ENCODE assay signal across 8 mouse cellular contexts in genomic region chr14:30550232-30551070, GRCm38 (mm10). TPM values are rescaled to one million over a fixed set of nuclear protein-coding genes. Genes with fewer than 3 reads are reported as not detected.
DNase-seq lines count a peak whose midpoint lies in the region; ATAC-seq and TF ChIP-seq lines count a peak whose summit lies in the region.

No protein-coding gene starts in this region.

- H3K4me2 ChIP-seq in lung, embryonic 16.5 days (ENCODE audit: low read depth, low read length) = peak overlapping the region; percentile 93
- peak overlapping the region; percentile 83 for H3K4me2 ChIP-seq in stomach, embryonic 14.5 days (replicated peaks; ENCODE audit: low read depth, low read length)

- no peak for TF ChIP-seq POLR2A in thymus, adult 2 months (IDR thresholded peaks at IDR 0.05; ENCODE audit: control insufficient read depth, extremely low read depth, insufficient read depth, low read length, poor library complexity)

- no peaks in the 10 kb centered on the region for H3K9me3 ChIP-seq in lung, embryonic 16.5 days (ENCODE audit: control insufficient read depth, low read length)
- no peaks in the 10 kb centered on the region for H3K9me3 ChIP-seq in erythroblast, embryonic 14.5 days (ENCODE audit: control insufficient read depth, low read length)
- H3K9me3 ChIP-seq in stomach, embryonic 14.5 days (ENCODE audit: control insufficient read depth, low read depth, low read length) = no peaks in the 10 kb centered on the region

- ATAC-seq in lung, embryonic 16.5 days (ENCODE audit: low read depth) = no peak
- no peak for ATAC-seq in stomach, embryonic 14.5 days (ENCODE audit: insufficient number of reproducible peaks, insufficient read depth, low FRiP score, low read depth)
- no peak for ATAC-seq in frontal cortex, adult (ENCODE audit: low TSS enrichment)

- H3K36me3 ChIP-seq in lung, embryonic 16.5 days (ENCODE audit: control insufficient read depth, insufficient read depth, low read length) = no peaks in the 10 kb centered on the region
- H3K36me3 ChIP-seq in erythroblast, embryonic 14.5 days (ENCODE audit: control insufficient read depth) = peaks cover 40% of the 10 kb centered on the region
- H3K36me3 ChIP-seq in stomach, embryonic 14.5 days (ENCODE audit: control insufficient read depth, insufficient read depth, low read length) = no peaks in the 10 kb centered on the region; the same call in 1 of the 2 replicates
- no peaks in the 10 kb centered on the region for H3K36me3 ChIP-seq in thymus, adult 2 months (ENCODE audit: control insufficient read depth, insufficient read depth, low read length)

- H3K27me3 ChIP-seq in lung, embryonic 16.5 days (ENCODE audit: control insufficient read depth, insufficient read depth, low read depth, low read length) = no peaks in the 10 kb centered on the region
- H3K27me3 ChIP-seq in erythroblast, embryonic 14.5 days (ENCODE audit: control insufficient read depth) = no peaks in the 10 kb centered on the region; the same call in 1 of the 2 replicates
- H3K27me3 ChIP-seq in stomach, embryonic 14.5 days (ENCODE audit: control insufficient read depth, insufficient read depth, low read length) = no peaks in the 10 kb centered on the region
- H3K27me3 ChIP-seq in thymus, adult 2 months (ENCODE audit: control insufficient read depth, insufficient read depth, low read length) = no peaks in the 10 kb centered on the region

- peak overlapping the region; percentile 90 for H3K9ac ChIP-seq in lung, embryonic 16.5 days (ENCODE audit: low read length)
- H3K9ac ChIP-seq in stomach, embryonic 14.5 days (replicated peaks; ENCODE audit: low read depth, low read length) = peak overlapping the region; percentile 87

- DNase-seq in lung, adult 18-20 months = no peak
- peak; percentile 66 for DNase-seq in liver
- no peak for DNase-seq in thymus, adult 2 months
- DNase-seq in thymus, adult 18-20 months = no peak

- 21% methylated on average over 8 of the region's 8 CpGs for WGBS in lung, embryonic 16.5 days
- 26% methylated on average over 8 of the region's 8 CpGs for WGBS in stomach, embryonic 14.5 days
- 50% methylated on average over 8 of the region's 8 CpGs for WGBS in thymus, adult 2 months

- H3K4me1 ChIP-seq in lung, embryonic 16.5 days (replicated peaks; ENCODE audit: control insufficient read depth, insufficient read depth, low read length) = peaks cover 27% of the 10 kb centered on the region
- peaks cover 69% of the 10 kb centered on the region for H3K4me1 ChIP-seq in erythroblast, embryonic 14.5 days (ENCODE audit: control insufficient read depth)
- peaks cover 22% of the 10 kb centered on the region for H3K4me1 ChIP-seq in stomach, embryonic 14.5 days (ENCODE audit: control insufficient read depth, insufficient read depth, low read length)
- H3K4me1 ChIP-seq in thymus, adult 2 months (replicated peaks; ENCODE audit: control insufficient read depth, insufficient read depth, low read length) = peaks cover 23% of the 10 kb centered on the region

- peak overlapping the region; percentile 86 for H3K4me3 ChIP-seq in lung, embryonic 16.5 days (ENCODE audit: low read length)
- H3K4me3 ChIP-seq in erythroblast, embryonic 14.5 days (replicated peaks) = peak overlapping the region; percentile 68
- H3K4me3 ChIP-seq in stomach, embryonic 14.5 days (ENCODE audit: low read depth, low read length) = peak overlapping the region; percentile 87
- no peak overlapping the region for H3K4me3 ChIP-seq in thymus, adult 2 months (ENCODE audit: control insufficient read depth, insufficient read depth, low read length)

- no peak for TF ChIP-seq CTCF in thymus, adult 2 months (IDR thresholded peaks at IDR 0.05; ENCODE audit: borderline replicate concordance, control insufficient read depth, extremely low read depth, insufficient read depth, low read length, poor library complexity)

- no peak overlapping the region for H3K27ac ChIP-seq in lung, embryonic 16.5 days (ENCODE audit: low read length)
- no peak overlapping the region for H3K27ac ChIP-seq in stomach, embryonic 14.5 days (ENCODE audit: low read length)
- no peak overlapping the region for H3K27ac ChIP-seq in thymus, adult 2 months (ENCODE audit: control insufficient read depth, insufficient read depth, low read length)

RNA-seq across cellular contexts. Expression of gene Tkt, which starts 2.3 kb away (rescaled TPM):
- polyA plus RNA-seq in lung, embryonic 16.5 days (2015; fragmentation: Nextera tagmentation; extraction: Ambion mirVana) = 244 and 251 TPM in 2 replicates
- 65.6 and 67.9 TPM in 2 replicates for polyA plus RNA-seq in erythroblast, embryonic 14.5 days (2012)
- polyA plus RNA-seq in stomach, embryonic 14.5 days (2014; fragmentation: Nextera tagmentation; extraction: Ambion mirVana) = 85.9 and 99.0 TPM in 2 replicates
- polyA plus RNA-seq in thymus, adult 2 months (2012; rRNA removed) = 269 and 361 TPM in 2 replicates

RNA-seq across cellular contexts. Expression of gene Cacna1d, which starts 59.2 kb away (rescaled TPM):
- polyA plus RNA-seq in lung, embryonic 16.5 days (2015; fragmentation: Nextera tagmentation; extraction: Ambion mirVana) = 9.2 and 9.7 TPM in 2 replicates
- 0.04 TPM in 1 of 2 replicates, not detected in the other for polyA plus RNA-seq in erythroblast, embryonic 14.5 days (2012)
- polyA plus RNA-seq in stomach, embryonic 14.5 days (2014; fragmentation: Nextera tagmentation; extraction: Ambion mirVana) = 15.3 and 19.3 TPM in 2 replicates
- polyA plus RNA-seq in thymus, adult 2 months (2012; rRNA removed) = 1.6 and 2.2 TPM in 2 replicates
